In the genomic region with DNA sequence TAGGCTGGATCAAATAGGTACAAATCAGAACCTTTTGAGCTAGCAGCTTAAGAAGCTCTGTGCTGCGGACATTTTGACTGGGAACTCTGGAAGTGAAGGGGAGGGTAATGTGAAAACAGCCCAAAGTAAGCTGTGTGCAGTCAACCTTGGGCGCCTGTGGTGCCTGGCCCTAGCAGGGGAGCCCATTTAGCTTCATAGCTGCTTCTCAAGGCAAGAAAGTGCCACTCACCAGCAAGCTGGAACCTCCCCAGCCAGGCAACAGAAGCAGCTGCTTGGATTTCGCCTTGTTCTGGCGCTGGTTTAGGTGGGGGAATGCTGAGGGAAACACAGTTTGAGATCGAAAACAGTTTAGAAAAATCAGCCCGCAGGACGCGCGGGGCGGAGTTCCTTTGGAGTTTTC, we compare ENCODE assay signal across 9 mouse cellular contexts. TPM values are rescaled to one million over a fixed set of nuclear protein-coding genes. Genes with fewer than 3 reads are reported as not detected.
DNase-seq lines count a peak whose midpoint lies in the region; ATAC-seq lines count a peak whose summit lies in the region.
"Had no signal": no experiment of that assay in that cellular context is flagged by ENCODE, and none has a peak within 500 bp of the region (broad histone marks: within the 10 kb centered on the region; RNA-seq: fewer than 3 reads in every experiment).

No protein-coding gene starts in this region.

- WGBS in kidney, embryonic 16.5 days: 19% methylated on average over 10 of the region's 10 CpGs
- 11% methylated on average over 10 of the region's 10 CpGs for WGBS in hindbrain, embryonic 14.5 days
- WGBS in midbrain, embryonic 16.5 days: 15% methylated on average over 10 of the region's 10 CpGs

- no peaks in the 10 kb centered on the region for H3K36me3 ChIP-seq in kidney, embryonic 16.5 days (ENCODE audit: insufficient read depth, low read length)
- H3K36me3 ChIP-seq in hindbrain, embryonic 14.5 days (replicated peaks; ENCODE audit: control insufficient read depth, insufficient read depth): no peaks in the 10 kb centered on the region
- H3K36me3 ChIP-seq in midbrain, embryonic 16.5 days (ENCODE audit: control insufficient read depth, insufficient read depth, low read length): no peaks in the 10 kb centered on the region

- no peak overlapping the region for H3K27ac ChIP-seq in kidney, embryonic 16.5 days (ENCODE audit: low read length)
- H3K27ac ChIP-seq in hindbrain, embryonic 14.5 days: no peak overlapping the region
- no peak overlapping the region for H3K27ac ChIP-seq in midbrain, embryonic 16.5 days (ENCODE audit: low read length)

- H3K4me1 ChIP-seq in kidney, embryonic 16.5 days (ENCODE audit: insufficient read depth, low read length): no peaks in the 10 kb centered on the region
- no peaks in the 10 kb centered on the region for H3K4me1 ChIP-seq in hindbrain, embryonic 14.5 days (replicated peaks; ENCODE audit: control insufficient read depth, insufficient read depth, low read length)
- H3K4me1 ChIP-seq in midbrain, embryonic 16.5 days (ENCODE audit: control insufficient read depth, insufficient read depth, low read length): no peaks in the 10 kb centered on the region

- H3K9ac ChIP-seq in kidney, embryonic 16.5 days (replicated peaks; ENCODE audit: low read length): no peak overlapping the region
- no peak overlapping the region for H3K9ac ChIP-seq in hindbrain, embryonic 14.5 days
- H3K9ac ChIP-seq in midbrain, embryonic 16.5 days (ENCODE audit: low read depth, low read length): 0 out of 2 replicates have a peak overlapping the region, but pooled peaks have one; percentile 10

- H3K27me3 ChIP-seq in kidney, embryonic 16.5 days (ENCODE audit: insufficient read depth, low read length): peaks cover 46% of the 10 kb centered on the region
- H3K27me3 ChIP-seq in hindbrain, embryonic 14.5 days (ENCODE audit: control insufficient read depth, insufficient read depth, low read length): peaks cover 40% of the 10 kb centered on the region
- peaks cover 16% of the 10 kb centered on the region for H3K27me3 ChIP-seq in midbrain, embryonic 16.5 days (ENCODE audit: control insufficient read depth, insufficient read depth, low read depth, low read length)

- peak; percentile 87; the same call in 1 of the 2 replicates for ATAC-seq in kidney, embryonic 16.5 days (ENCODE audit: low FRiP score, low TSS enrichment)
- no peak for ATAC-seq in hindbrain, embryonic 14.5 days (ENCODE audit: low FRiP score)
- ATAC-seq in midbrain, embryonic 16.5 days: no peak

- DNase-seq in kidney, adult 9 months: no peak
- peak; percentile 38 for DNase-seq in embryo, embryonic 11 days
- DNase-seq in hindbrain, embryonic 14.5 days (ENCODE audit: low spot score): peak; percentile 24
- no peak for DNase-seq in T-cell, adult 2 months (ENCODE audit: low spot score)
- no peak for DNase-seq in spleen, postnatal 14 days (ENCODE audit: low spot score in 2 of 2)
- DNase-seq in thymus, postnatal 14 days: no peak

- peak overlapping the region; percentile 47 for H3K4me2 ChIP-seq in kidney, embryonic 16.5 days (replicated peaks; ENCODE audit: low read depth, low read length)
- H3K4me2 ChIP-seq in hindbrain, embryonic 14.5 days (replicated peaks): peak overlapping the region; percentile 50
- H3K4me2 ChIP-seq in midbrain, embryonic 16.5 days (ENCODE audit: low read length): peak overlapping the region; percentile 54

- H3K4me3 ChIP-seq in kidney, embryonic 16.5 days (ENCODE audit: low read length): peak overlapping the region; percentile 28
- peak overlapping the region; percentile 19 for H3K4me3 ChIP-seq in hindbrain, embryonic 14.5 days (replicated peaks; ENCODE audit: low read length)
- peak overlapping the region; percentile 30 for H3K4me3 ChIP-seq in midbrain, embryonic 16.5 days (ENCODE audit: low read depth, low read length)

- H3K9me3 ChIP-seq in kidney, embryonic 16.5 days (ENCODE audit: low read length): no peaks in the 10 kb centered on the region
- H3K9me3 ChIP-seq in hindbrain, embryonic 14.5 days (ENCODE audit: control insufficient read depth, low read length): no peaks in the 10 kb centered on the region
- H3K9me3 ChIP-seq in midbrain, embryonic 16.5 days (replicated peaks; ENCODE audit: control insufficient read depth, low read length, poor library complexity, severe bottlenecking): no peaks in the 10 kb centered on the region

RNA-seq across cellular contexts. Expression of a gene that starts 11.4 kb away (rescaled TPM):
- polyA plus RNA-seq in kidney, embryonic 16.5 days (2015; fragmentation: Nextera tagmentation; extraction: Ambion mirVana): not detected in 2 replicates
- polyA plus RNA-seq in hindbrain, embryonic 14.5 days (2014; fragmentation: Nextera tagmentation; extraction: Ambion mirVana): 0.04 and 0.25 TPM in 2 replicates
- 0.08 and 0.11 TPM in 2 replicates for polyA plus RNA-seq in midbrain, embryonic 16.5 days (2015; fragmentation: Nextera tagmentation; extraction: Ambion mirVana)
- polyA plus RNA-seq: spleen, adult 2 months had no signal

Comparison
In these comparisons a context has a peak if more than half of its experiments do, and no peak if none do; other contexts are left out.
1. DNase-seq: peak in embryo, embryonic 11 days (single experiment) and hindbrain, embryonic 14.5 days (single experiment); none in kidney, adult 9 months (single experiment), T-cell, adult 2 months (single experiment), spleen, postnatal 14 days (0 of 2) and thymus, postnatal 14 days (single experiment).
2. Peak in every context shown above with its lines, with median percentiles within 50 percentile points of each other: H3K4me2 ChIP-seq and H3K4me3 ChIP-seq.